Mouse (Mus musculus) layer of hippocampus, adult 2 months (tissue): ENCODE measurements around the gene C1qa. TPM values are rescaled to one million over a fixed set of nuclear protein-coding genes. Genes with fewer than 3 reads are reported as not detected.
A peak's percentile ranks its signal among the peaks of the same experiment; 100 is the strongest.

ENCODE experiments used
- DNase-seq, 2 experiments: peaks; one replicate each; pipeline ENCODE4 v3.0.0; 2022; ENCODE audit warnings: low spot score in 2 of 2
- H3K27ac ChIP-seq: fragments of 200-600 bp; 2 replicates; pipeline ENCODE4 v1.8.1; 2022
- H3K4me3 ChIP-seq: fragments of 200-600 bp; 2 replicates; pipeline ENCODE4 v1.8.1; 2022; ENCODE audit warnings: mild to moderate bottlenecking
- CTCF ChIP-seq: fragments of 200-600 bp; conservative IDR thresholded peaks from 2 replicates; pipeline ENCODE4 v1.8.1; 2022; ENCODE audit warnings: antibody characterized with exemption, mild to moderate bottlenecking, moderate library complexity
- total RNA-seq, 2 experiments: library from RNA; stranded (reverse); gene quantifications; 2 replicates each; pipeline ENCODE4 v1.2.3; 2021

C1qa gene
- total RNA-seq, 2 experiments from 2014 or later: 48.1 to 48.3 TPM

DNA sequence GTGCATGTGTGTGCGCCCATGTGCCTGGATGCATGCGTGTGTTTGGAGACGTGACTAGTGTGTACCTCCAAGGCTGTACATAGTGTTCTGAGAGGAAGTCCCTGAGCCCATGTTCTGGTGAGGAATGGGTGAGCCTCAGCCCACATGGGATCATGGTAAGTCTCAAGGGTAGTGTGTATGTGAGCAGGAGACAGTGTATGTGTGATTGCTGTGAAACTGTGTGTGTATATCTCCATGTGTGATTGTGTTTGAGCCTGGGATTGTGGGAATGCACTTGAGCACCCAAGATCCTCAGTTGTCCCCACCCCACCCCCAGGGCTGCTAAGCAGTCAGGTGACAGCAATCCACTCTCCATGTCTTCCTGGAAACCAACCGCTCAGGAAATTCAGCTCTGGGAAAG lies 3.8 kb downstream of the C1qa start:
- no peak for DNase-seq
- no peak for TF ChIP-seq CTCF
- H3K4me3 ChIP-seq: no peak overlapping the region

DNA sequence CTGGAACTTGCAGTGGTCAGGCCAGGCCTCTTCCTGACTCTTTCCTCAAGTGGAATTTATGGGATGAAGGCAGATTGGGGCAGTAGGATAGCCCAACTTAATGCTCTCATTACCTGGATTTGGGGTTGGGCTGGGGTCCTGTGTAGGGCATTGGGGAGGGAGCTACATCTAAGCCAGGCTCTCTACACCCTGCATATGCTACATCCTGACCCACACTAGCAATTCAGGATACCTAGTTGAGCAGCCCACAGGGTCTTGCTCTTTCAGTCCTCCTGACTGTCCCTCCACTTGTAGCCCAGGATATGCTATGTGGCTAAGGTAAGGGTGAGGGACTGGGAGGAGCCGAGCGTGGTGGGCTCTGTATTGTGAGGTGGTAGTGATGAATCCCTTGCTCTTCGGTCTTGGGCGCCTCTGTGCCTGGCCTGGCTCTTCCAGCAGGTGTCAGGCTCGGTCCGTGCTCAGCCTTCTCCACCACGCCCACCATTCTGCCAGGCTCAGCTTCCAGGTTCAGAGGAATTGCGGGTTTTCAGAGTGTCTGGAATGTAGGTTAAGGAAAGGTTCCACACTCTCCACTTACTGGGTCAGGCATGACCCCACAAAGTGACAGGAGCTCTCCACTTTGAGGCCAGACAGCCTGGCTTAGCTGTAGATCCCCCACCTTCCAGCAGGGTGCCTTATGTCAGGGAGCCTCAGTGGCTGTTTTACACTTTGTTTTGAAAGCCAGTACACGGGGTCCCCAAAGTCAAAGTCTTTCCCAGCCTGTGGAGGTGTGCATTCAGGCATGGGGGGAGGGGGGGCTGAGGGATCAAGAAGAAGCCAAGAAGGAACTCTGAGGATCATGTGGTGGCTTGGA lies 4.7 kb downstream of the C1qa start:
- DNase-seq: peak; percentile 55 to 68
- no peak overlapping the region for H3K4me3 ChIP-seq
- H3K27ac ChIP-seq: no peak overlapping the region
- TF ChIP-seq CTCF: peak; percentile 85

More for the DNA sequence above, 3.8 kb downstream of the C1qa start:
- H3K27ac ChIP-seq: no peak overlapping the region

DNA sequence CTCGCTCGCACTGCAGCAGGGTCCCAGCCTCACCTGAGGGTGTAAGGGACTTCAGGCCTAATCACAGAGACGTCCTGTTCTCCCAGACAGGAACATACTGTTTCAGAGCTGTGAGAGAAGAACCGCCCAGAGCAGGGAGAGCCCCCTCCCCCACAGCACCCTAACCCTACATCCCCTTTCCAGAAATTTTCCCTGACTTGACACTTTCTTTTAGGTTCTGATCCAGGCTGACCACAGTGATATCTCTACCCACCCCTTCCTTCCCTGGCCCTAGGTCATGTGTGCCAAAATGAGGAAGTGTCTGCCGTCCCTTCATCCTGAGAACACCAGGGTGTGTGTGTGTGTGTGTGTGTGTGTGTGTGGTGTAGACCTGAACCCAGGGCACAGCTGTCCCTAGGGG lies 5.8 kb downstream of the C1qa start, which contains the start of gene C1qc:
C1qc (minus strand) TSS at position 255 of the 400 bp plus-strand sequence.
- DNase-seq: no peak
- H3K4me3 ChIP-seq: peak within 1 kb of the TSS; percentile 24; the same call in 1 of the 2 replicates
- peak within 1 kb of the TSS; percentile 43; the same call in 1 of the 2 replicates for H3K27ac ChIP-seq

DNA sequence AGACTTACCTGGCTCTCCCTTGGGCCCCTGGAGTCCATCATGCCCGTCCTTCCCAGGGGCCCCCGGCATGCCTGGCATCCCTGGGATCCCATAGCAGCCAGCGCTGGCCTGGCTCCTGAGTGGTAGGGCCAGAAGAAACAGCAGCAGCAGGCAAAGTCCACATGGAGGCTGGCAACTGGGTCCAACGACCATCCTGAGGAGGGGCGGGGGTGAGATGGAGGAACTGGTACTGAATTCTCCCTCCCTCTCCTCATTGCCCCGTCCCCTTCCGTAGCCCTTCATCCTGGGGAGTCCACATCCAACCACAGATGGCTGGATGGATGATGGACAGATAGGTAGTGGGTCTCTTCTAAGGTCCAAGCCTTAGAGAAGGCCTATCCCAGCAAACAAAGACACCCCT lies 6.2 kb downstream of the C1qa start:
- peak overlapping the region; percentile 43; the same call in 1 of the 2 replicates for H3K27ac ChIP-seq
- no peak for TF ChIP-seq CTCF

More for the DNA sequence above, 5.8 kb downstream of the C1qa start, which contains the start of gene C1qc:
- TF ChIP-seq CTCF: no peak

DNA sequence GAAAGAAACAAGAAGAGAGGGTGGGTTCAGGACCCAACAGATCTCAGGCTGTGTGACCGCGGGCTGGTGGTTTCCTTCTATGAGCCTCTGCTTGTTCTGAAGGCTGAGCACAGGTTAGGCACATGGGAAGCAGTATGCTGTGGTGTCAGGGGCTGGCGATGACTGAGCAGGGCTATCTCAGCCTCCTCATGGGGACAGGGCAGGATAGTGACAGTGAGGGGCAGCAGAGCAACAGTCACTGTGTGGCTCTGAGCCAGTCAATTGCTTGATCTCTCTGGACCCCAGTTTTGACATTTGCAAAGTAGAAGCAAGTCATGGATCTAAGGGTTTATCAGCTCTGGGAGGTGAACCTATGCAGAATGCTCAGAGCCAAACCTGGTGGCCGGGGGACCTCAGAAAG lies 7.5 kb downstream of the C1qa start:
- Histone ChIP-seq H3K4me3 (no peak overlapping the region), H3K27ac (no peak overlapping the region)
- no peak for DNase-seq
- no peak for TF ChIP-seq CTCF

More for the DNA sequence above, 6.2 kb downstream of the C1qa start:
- DNase-seq: no peak
- peak overlapping the region; percentile 24; the same call in 1 of the 2 replicates for H3K4me3 ChIP-seq

DNA sequence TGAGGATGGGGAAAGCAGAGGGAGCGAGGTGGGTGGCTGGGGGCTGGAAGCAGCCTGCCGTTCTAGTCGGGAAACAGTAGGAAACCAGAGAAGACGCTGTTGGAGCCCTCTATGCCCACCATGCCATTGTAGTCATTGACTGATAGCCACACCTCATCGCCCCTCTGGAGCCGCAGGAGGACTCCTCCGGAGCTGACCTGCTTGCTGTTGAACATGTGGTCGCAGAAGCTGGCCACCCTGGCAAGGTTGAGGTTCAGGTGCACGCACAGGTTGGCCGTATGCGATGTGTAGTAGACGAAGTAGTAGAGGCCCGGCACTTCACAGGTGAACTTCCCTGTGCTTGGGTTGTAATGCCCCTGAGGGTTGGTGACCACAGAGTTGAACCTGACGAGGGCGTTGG lies 8.6 kb downstream of the C1qa start:
- H3K4me3 ChIP-seq: no peak overlapping the region

DNA sequence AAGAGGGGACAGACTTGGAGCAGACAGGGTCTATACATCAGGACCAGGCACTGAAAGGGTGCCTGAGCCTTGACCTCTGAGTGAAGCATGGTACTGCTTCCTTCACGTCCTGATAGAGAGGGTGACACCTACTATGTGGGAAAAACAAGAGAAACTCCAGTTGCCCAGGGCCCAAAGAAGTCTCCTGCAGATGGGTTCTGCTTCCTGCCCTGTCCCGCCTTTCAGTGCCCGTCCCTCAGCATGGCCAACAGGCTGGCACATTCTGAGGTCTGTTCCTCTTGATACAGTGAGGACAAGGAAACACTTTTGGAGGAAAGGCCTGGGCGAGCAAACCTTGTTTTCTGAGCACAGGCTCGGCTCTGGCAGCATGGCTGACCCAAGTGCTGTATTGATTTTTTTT lies 10.9 kb downstream of the C1qa start:
- TF ChIP-seq CTCF: no peak
- no peak overlapping the region for H3K27ac ChIP-seq
- DNase-seq: no peak
- H3K4me3 ChIP-seq: no peak overlapping the region

More for the DNA sequence above, 8.6 kb downstream of the C1qa start:
- TF ChIP-seq CTCF: no peak
- no peak overlapping the region for H3K27ac ChIP-seq
- DNase-seq: no peak

DNA sequence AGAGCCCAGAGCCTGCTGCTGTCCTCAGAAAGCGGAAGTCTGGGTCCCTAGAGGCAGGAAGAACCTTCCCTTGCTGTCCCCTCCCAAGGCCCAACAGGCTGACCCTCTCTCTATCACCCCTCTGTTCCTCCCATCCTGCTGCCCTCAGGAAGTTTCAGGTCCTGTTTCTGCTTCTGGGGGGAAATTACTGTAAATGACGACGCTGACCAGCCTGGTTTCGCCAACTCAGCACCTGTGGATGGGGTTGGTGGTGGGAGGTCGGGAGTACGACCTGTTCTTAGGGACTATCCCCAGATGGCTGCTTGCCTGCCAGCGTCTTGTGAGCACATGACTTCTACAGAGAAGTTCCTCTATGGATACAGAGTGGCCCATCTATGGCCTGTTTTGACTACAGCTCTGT lies 12.5 kb downstream of the C1qa start, which contains the start of gene C1qb:
C1qb (minus strand) TSS at position 87 of the 400 bp plus-strand sequence.
- no peak for DNase-seq
- H3K27ac ChIP-seq: peak within 1 kb of the TSS; percentile 10; the same call in 1 of the 2 replicates

DNA sequence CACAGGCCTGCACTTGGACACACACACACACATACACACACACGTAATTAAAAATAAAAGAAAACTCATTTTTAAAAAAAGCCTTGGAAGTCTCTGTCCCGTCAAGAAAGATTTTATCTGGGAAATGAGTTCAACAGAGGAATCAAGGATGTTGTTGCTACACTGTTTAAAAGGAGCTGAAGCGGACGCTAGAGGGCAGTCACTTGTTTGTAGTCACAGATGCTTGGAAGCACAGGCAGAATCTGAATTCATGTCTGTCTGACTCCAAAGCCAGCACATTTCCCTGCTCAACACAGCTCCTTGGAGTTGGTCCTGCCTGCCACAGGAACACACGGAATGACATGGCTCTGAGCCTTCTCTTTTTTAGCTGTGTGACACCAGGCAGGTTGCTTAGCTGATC lies 20.0 kb downstream of the C1qa start:
- TF ChIP-seq CTCF: peak; percentile 74
- Histone ChIP-seq H3K4me3 (no peak overlapping the region), H3K27ac (no peak overlapping the region)
- DNase-seq: no peak

More for the DNA sequence above, 12.5 kb downstream of the C1qa start, which contains the start of gene C1qb:
- H3K4me3 ChIP-seq: no peak within 1 kb of the TSS
- TF ChIP-seq CTCF: no peak

DNA sequence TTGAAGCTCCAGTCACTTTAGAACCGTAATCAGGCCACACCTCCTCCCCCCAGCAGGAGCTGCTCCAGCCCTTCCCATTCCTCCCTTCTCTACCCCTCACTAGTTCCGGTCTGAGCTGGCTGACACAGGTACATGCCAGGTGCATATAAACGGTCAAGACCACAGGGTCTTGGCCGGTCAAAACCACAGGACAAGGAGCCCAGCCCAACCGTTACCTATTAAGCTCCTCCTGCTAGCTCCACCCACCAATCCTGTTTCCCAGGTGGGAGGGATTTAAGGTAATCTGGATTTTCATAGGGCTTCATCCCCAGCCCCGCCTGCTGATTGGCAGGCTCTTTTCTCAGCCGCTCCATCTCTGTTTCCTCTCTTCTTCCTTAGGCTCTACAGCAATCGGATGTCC lies 20.4 kb downstream of the C1qa start:
- no peak for TF ChIP-seq CTCF
- Histone ChIP-seq H3K27ac (no peak overlapping the region), H3K4me3 (no peak overlapping the region)
- DNase-seq: no peak

DNA sequence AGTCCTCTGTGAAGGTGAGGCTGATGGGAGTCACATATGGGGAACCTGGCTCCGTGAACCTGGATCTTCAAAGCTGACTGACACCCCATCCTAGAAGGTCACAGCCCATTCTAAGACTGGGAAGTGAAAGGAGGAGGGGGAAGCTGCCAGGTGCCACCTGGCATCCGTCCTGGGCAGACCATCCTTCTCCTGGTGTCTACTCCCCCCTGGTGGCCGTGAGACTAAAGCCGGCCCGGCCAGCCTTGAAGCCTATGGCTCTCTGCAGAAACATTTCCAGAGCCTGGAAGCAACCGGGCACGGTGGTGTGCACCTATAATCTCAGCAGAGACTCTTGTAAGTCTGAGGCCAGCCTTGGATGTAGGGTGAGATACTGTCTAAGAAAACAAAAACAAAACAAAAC lies 21.6 kb downstream of the C1qa start:
- Histone ChIP-seq H3K27ac (no peak overlapping the region), H3K4me3 (no peak overlapping the region)
- peak in 1 of 2 experiments; percentile 63 for DNase-seq
- peak; percentile 82 for TF ChIP-seq CTCF

DNA sequence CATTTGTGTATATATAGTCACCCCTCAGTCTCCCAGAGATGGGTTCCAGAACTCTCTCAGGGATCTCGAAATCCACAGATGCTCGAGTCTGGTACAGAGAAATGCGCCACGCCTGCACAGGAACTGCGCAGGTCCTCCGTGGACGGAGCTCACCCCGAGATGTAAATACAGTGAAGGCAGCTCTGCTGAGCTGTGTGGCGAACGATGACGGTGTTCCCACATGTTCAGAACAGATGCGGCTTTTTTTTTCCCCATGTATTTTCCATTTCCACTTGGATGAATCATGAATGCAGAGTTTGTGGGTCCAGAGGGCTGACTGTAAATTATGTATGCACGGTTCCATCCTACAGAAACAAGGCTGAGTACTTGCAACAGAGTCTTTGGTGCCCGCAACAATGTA lies 23.6 kb downstream of the C1qa start:
- no peak for DNase-seq
- Histone ChIP-seq H3K27ac (no peak overlapping the region), H3K4me3 (no peak overlapping the region)
- TF ChIP-seq CTCF: no peak

DNA sequence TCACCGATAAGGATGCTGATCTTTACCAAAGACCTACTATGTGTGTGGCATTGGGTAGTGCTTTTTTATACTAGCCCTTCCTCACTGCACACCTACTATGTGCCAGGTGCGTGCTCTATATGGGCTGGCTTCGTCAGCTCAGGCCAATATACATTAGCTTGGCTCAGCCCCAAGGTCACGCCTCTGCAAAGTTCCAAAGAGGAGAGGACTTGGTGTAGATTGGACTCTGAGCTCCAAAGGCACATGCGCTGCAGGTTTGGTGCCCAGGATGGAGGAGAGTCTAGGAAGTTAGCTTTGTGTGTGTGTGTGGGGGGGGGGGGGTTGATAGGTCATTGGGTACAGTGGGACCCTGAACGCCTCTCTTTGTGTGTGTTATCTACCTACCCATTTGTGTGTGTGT lies 30.2 kb downstream of the C1qa start:
- no peak overlapping the region for H3K4me3 ChIP-seq
- TF ChIP-seq CTCF: no peak

More for the DNA sequence above, 30.2 kb downstream of the C1qa start:
- no peak overlapping the region for H3K27ac ChIP-seq
- DNase-seq: no peak
